Mouse (Mus musculus) heart, postnatal 36 days (tissue): ENCODE results near the gene Shisa6. TPM values are rescaled to one million over a fixed set of nuclear protein-coding genes. Genes with fewer than 3 reads are reported as not detected.
A peak's percentile ranks its signal among the peaks of the same experiment; 100 is the strongest.

Experiments
- DNase-seq, 2 experiments: peaks; one replicate each; pipeline ENCODE4 v3.0.0; 2021 to 2022
- intact Hi-C: fragments of 180-260 bp; cut with DNase I; formaldehyde crosslinking; loops from one replicate; pipeline ENCODE4 v1.15.1; 2025
- total RNA-seq, 2 experiments: library from RNA; stranded (reverse); gene quantifications; 2 replicates each; pipeline ENCODE4 v1.2.3; 2021

Gene Shisa6
- total RNA-seq, 2 experiments from 2014 or later: 0.11 to 0.50 TPM

DNA sequence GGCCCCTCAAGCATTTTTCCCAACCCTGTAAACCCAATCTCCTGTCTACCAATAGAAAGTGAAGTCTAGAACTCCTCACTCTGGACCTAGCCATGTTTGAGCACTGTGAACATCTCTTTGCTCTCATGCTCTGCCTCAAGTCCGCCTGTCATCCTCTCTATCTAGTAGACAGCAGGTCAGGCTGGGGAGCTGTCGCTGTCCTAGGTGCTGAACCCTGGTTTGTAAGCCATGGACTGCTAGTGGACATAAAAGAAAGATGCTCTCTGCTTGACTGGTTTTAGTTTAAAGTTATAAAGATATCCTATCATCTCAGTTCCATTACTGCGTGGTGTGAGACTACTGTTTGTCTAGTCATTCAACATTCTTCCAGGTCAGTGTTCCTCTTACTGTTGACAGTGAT is 266.9 kb downstream of the Shisa6 start:
- peak; percentile 17 to 34 for DNase-seq
- intact Hi-C loops: no loop called here

- no peak for DNase-seq
- intact Hi-C loops: no loop called here
Observed at GRCm38 (mm10) chr11:66247115-66247514, 278.6 kb downstream of the Shisa6 start.

DNA sequence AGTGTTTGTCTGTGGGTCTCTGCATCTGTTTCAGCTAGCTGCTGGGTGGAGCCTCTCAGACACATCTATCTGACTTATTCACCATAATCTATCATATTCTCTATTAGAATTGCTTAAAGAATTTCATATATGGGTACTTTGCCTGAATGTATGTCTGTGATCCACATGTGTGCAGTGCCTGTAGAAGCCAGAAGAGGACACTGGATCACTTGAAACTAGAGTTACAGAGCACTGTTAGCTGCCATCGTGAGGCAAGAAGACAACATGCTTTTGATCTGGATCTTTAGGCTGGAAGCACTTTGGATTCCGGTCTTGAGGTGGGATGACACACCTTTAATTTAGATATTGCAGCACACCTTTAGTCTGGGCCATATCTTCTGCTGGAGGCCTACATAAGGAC is 289.2 kb downstream of the Shisa6 start:
- intact Hi-C loops: no loop called here
- no peak for DNase-seq

DNA sequence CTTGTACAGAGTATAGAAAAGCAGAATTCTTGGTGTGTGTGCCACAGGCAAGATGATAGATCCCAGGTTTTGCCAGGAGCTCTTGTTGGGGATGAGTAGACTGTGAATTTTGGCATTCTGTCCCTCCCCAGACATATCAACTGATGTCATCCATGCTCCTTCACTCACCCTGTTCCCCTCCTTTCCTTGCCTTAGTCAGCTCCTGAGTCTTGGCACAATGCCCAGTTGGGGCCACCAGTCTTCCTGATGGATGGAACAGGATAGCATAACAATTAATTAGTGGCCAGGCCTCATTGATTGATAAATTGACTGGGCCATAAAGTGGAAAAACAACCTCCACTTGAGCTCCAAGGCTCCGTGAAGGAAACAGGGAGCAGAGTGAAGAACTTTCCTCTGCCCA is 292.9 kb downstream of the Shisa6 start:
- no peak for DNase-seq
- intact Hi-C loops: no loop called here

- DNase-seq: peak in 1 of 2 experiments; percentile 4
- intact Hi-C loops: no loop called here
Observed at GRCm38 (mm10) chr11:66222133-66222532, 303.6 kb downstream of the Shisa6 start.

DNA sequence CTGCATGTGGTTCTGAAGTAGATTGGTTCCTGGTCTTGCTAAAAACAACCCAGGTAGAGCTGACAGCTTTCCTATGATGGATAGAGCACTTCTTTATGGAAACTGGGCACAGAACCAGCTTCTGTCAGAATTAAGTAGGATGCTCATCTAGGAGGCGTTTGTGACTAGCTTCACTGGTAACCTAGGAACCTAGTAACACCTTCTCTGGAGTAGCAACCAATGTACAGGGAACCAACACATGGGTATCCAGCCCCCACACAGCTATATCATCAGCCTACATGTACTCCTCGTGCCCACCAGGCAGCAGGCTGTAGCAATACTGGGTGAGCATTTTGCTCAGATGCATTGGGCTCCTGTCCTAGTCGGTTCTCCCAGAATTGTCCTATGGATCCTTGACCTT is 307.3 kb downstream of the Shisa6 start:
- DNase-seq: no peak
- intact Hi-C loops: no loop called here

GRCm38 (mm10) chr11:66188627-66189287 is 337.0 kb downstream of the Shisa6 start:
- intact Hi-C loops: no loop called here
- DNase-seq: peak; percentile 42 to 45

DNA sequence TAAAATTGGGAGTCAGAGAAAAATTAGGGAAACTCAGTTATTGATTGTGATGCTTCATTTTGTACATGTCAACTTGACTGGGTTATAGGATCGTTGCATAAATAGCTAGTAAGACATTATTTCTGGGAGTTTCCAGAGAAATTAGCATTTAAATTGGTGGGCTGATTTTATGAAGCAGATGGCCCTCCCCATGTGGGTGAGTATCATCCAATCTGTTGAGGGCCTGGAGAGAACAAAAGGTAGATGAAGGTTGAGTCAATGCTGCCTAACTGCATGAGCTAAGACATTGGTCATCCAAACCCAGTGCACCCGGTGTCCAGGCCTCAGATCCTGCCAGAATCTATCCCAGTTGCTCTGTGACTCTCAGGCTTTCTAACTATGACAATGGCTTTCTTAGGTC is 337.6 kb downstream of the Shisa6 start:
- DNase-seq: no peak
- intact Hi-C loops: no loop called here

DNA sequence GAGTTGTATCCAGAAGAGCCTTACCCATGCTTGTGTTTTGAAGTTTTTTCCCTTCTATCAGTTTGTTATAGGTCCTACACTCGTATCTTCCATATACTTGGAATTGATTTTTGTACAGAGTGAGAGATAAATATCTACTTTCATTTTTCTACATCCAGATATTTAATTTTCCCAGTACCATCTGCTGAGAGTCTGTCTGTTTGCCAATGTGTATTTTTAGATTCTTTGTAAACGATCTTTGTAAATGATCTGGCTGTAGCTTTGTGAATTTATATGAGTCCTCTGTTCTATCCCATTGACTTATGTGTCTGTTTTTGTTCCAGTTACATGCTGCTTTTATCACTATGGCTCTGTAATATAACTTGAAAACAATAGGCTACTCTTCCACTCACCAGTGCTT is 348.0 kb downstream of the Shisa6 start:
- no peak for DNase-seq
- intact Hi-C loops: no loop called here

DNA sequence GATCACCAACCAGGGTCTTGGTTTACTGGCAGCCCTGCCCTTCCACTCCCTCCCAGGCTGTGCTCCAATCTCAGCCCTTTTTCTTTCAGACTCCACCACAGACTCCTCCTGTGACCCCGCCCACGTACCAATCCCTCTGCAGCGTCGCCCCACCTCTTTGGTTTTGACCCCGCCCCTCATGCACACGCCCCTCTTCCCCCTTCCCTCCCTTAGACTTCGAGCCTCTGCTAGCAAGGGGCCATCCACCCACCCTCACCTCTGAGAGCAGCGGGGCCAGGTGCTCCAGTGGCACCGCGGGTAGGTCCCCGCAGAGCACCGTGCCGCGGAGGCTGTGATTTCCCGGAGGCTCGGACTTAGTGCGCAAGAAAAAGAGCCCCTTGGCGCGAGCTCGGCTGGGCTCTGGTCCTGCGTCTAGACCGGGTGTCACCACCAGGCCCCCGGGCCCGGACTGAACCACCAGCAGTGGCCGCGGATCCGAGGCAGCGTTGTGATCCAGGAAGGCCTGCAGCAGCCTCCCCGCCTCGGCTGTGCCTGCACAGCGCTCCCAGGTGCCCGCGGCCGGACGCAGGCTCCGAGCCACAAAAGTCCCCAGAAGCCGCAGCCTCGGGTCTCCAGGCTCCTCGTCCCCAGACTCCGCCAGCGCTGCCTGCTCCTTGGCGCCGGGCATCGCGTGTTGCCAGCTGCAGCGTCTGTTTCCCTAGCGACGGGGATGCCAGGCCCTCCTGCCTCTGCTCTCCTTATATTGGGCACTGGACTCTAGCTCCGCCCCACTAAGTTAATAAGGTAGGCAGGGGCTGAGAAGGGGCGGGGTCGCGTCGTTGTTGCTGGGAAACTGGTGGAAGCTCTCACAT is 357.7 kb downstream of the Shisa6 start, which contains the start of gene Dnah9:
Gene Dnah9 (minus strand): TSS at position 751 of the 851 bp plus-strand sequence.
- peak; percentile 11 to 28 for DNase-seq
- intact Hi-C loops: no loop called here

- intact Hi-C loops: no loop called here
Observed at GRCm38 (mm10) chr11:66164022-66164421, 361.7 kb downstream of the Shisa6 start.

More at GRCm38 (mm10) chr11:66164022-66164421, 361.7 kb downstream of the Shisa6 start:
- DNase-seq: no peak
